Mouse (Mus musculus): ENCODE data around the gene Gm4553.
"Not testable (repeated sequence)": the region's sequence is repeated elsewhere in the genome, so short reads cannot be mapped to it uniquely, and the experiment has no call there.

Gm4553 gene

GRCm38 (mm10) chr7:142135934-142136333 is 29.6 kb downstream of the Gm4553 start, which contains the start of gene Gm39115:
TSS of gene Gm39115 (minus strand) at chr7:142136034.
- in situ Hi-C loops (cut with MboI, MseI) = not testable (repeated sequence)

- in situ Hi-C loops (cut with MboI, MseI) = no loop called here
These were observed 31.1 kb downstream of the Gm4553 start for GRCm38 (mm10) chr7:142134206-142134995.

- in situ Hi-C loops (cut with MboI, MseI) = no loop called here
These were observed 36.7 kb downstream of the Gm4553 start for GRCm38 (mm10) chr7:142128843-142129242.

GRCm38 (mm10) chr7:142120629-142121028 is 44.9 kb downstream of the Gm4553 start, which contains the start of gene Gm45618:
TSS of gene Gm45618 (minus strand) at chr7:142120729.
- in situ Hi-C loops (cut with MboI, MseI) = not testable (repeated sequence)

- in situ Hi-C loops (cut with MboI, MseI) = no loop called here
These were observed 45.9 kb downstream of the Gm4553 start for GRCm38 (mm10) chr7:142119632-142120031.

All from regulatory T cell (primary cell).